Mouse (Mus musculus) heart, adult 11 months (tissue): ENCODE measurements at regions not wholly inside any gene's neighbourhood (a gene's known extent, or its start where the extent isn't known, plus 50 kb on each side); places are given as distances from the start of the nearest gene placed in this dataset.
A peak's percentile ranks its signal among the peaks of the same experiment; 100 is the strongest.

Experiments
- DNase-seq: peaks from one replicate; pipeline ENCODE4 v3.0.0; 2022

- DNase-seq: no peak
Measured at GRCm38 (mm10) chr9:31794911-31795310, 118.4 kb downstream of the Barx2 start.

- DNase-seq: no peak
Measured at GRCm38 (mm10) chr9:31775956-31776355, 137.3 kb downstream of the Barx2 start.

- DNase-seq: no peak
Measured at GRCm38 (mm10) chr9:31765401-31765800, 147.9 kb downstream of the Barx2 start.

GRCm38 (mm10) chr9:31757894-31758561, 155.2 kb downstream of the Barx2 start:
- peak; percentile 92 for DNase-seq

GRCm38 (mm10) chr9:31730443-31730842, 182.8 kb downstream of the Barx2 start:
- DNase-seq: no peak

- DNase-seq: peak; percentile 37
Measured at GRCm38 (mm10) chr9:31719309-31719708, 194.0 kb downstream of the Barx2 start.

GRCm38 (mm10) chr9:31710022-31710421, 203.2 kb downstream of the Barx2 start:
- DNase-seq: no peak

GRCm38 (mm10) chr9:31706688-31707087, 206.6 kb downstream of the Barx2 start:
- no peak for DNase-seq

- DNase-seq: peak; percentile 75
Measured at GRCm38 (mm10) chr9:31690921-31691475, 222.3 kb downstream of the Barx2 start.

GRCm38 (mm10) chr9:31688398-31688705, 224.1 kb upstream of the Tmem45b start:
- no peak for DNase-seq

GRCm38 (mm10) chr9:31687686-31688397, 223.6 kb upstream of the Tmem45b start:
- DNase-seq: peak; percentile 93

GRCm38 (mm10) chr9:31686466-31686865, 222.2 kb upstream of the Tmem45b start:
- DNase-seq: peak; percentile 61

GRCm38 (mm10) chr9:31684812-31685188, 220.5 kb upstream of the Tmem45b start:
- DNase-seq: peak; percentile 41

- peak; percentile 80 for DNase-seq
Measured at GRCm38 (mm10) chr9:31684099-31684811, 220.0 kb upstream of the Tmem45b start.

GRCm38 (mm10) chr9:31683302-31684081, 219.2 kb upstream of the Tmem45b start:
- peak; percentile 91 for DNase-seq

- peak; percentile 60 for DNase-seq
Measured at GRCm38 (mm10) chr9:31682893-31683292, 218.6 kb upstream of the Tmem45b start.

GRCm38 (mm10) chr9:31677150-31677549, 212.9 kb upstream of the Tmem45b start:
- peak; percentile 62 for DNase-seq

- DNase-seq: no peak
Measured at GRCm38 (mm10) chr9:31659026-31659425, 194.8 kb upstream of the Tmem45b start.

- DNase-seq: peak; percentile 66
Measured at GRCm38 (mm10) chr9:31657612-31658011, 193.3 kb upstream of the Tmem45b start.

- peak; percentile 44 for DNase-seq
Measured at GRCm38 (mm10) chr9:31656676-31657075, 192.4 kb upstream of the Tmem45b start.

GRCm38 (mm10) chr9:31654747-31655146, 190.5 kb upstream of the Tmem45b start:
- no peak for DNase-seq

GRCm38 (mm10) chr9:31654213-31654612, 190.0 kb upstream of the Tmem45b start:
- no peak for DNase-seq

- peak; percentile 35 for DNase-seq
Measured at GRCm38 (mm10) chr9:31653788-31654187, 189.5 kb upstream of the Tmem45b start.
